Mouse (Mus musculus): ENCODE measurements at regions not wholly inside any gene's neighbourhood (a gene's known extent, or its start where the extent isn't known, plus 50 kb on each side); places are given as distances from the start of the nearest gene placed in this dataset.

GRCm38 (mm10) chr7:61939971-61940705 is 406.2 kb upstream of the Ndn start:
- Histone ChIP-seq H3K4me3 (ENCODE audit: low read length) (0 out of 2 replicates have a peak overlapping the region, but pooled peaks have one; percentile 6), H3K4me2 (ENCODE audit: low read depth, low read length) (peak overlapping the region; percentile 42), H3K27me3 (ENCODE audit: insufficient read depth, low read length) (no peaks in the 10 kb centered on the region), H3K4me1 (ENCODE audit: insufficient read depth, low read length) (no peaks in the 10 kb centered on the region), H3K9me3 (ENCODE audit: low read length) (no peaks in the 10 kb centered on the region), H3K27ac (peak overlapping the region; percentile 83), H3K9ac (replicated peaks; ENCODE audit: low read length) (no peak overlapping the region), H3K36me3 (ENCODE audit: insufficient read depth, low read length) (no peaks in the 10 kb centered on the region)
- ATAC-seq (peak; percentile 99), DNase-seq (ENCODE audit: low spot score) (peak; percentile 88)
- TF ChIP-seq CTCF (IDR thresholded peaks at IDR 0.05; ENCODE audit: low read depth): no peak
- WGBS: 39% methylated on average over 6 of the region's 6 CpGs

GRCm38 (mm10) chr7:61982203-61982932 is 364.0 kb upstream of the Ndn start:
- ATAC-seq (peak; percentile 96), DNase-seq (ENCODE audit: low spot score) (peak; percentile 80)
- 0 out of 2 replicates have a peak overlapping the region, but pooled peaks have one; percentile 20 for H3K27ac ChIP-seq
- H3K9me3 ChIP-seq (ENCODE audit: low read length): no peaks in the 10 kb centered on the region
- no peak overlapping the region for H3K9ac ChIP-seq (replicated peaks; ENCODE audit: low read length)
- no peak for TF ChIP-seq CTCF (IDR thresholded peaks at IDR 0.05; ENCODE audit: low read depth)
- no peaks in the 10 kb centered on the region for H3K27me3 ChIP-seq (ENCODE audit: insufficient read depth, low read length)
- no peaks in the 10 kb centered on the region for H3K36me3 ChIP-seq (ENCODE audit: insufficient read depth, low read length)
- H3K4me2 ChIP-seq (ENCODE audit: low read depth, low read length): peak overlapping the region; percentile 16
- peak overlapping the region; percentile 19; the same call in 1 of the 2 replicates for H3K4me3 ChIP-seq (ENCODE audit: low read length)
- 31% methylated on average over 2 of the region's 2 CpGs for WGBS
- no peaks in the 10 kb centered on the region for H3K4me1 ChIP-seq (ENCODE audit: insufficient read depth, low read length)

DNA sequence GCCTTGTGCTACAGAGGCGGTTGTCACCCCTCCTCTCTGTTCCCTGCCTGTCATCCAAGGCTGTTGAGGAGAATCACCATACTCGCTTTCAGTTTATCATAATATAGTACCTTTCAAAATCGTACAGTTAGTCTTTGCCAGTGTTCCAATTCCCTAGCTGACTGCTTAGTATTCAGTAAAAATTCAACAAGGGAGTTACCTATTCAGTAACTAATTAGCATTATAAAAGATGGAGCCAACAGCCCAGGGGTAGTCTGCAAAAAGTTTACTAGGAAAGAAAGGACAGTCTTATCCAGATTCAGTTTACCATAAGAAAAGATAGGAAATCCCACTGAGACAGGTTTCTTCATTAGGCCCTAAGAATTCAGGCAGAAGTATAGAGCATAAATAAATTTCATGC is 319.7 kb upstream of the Ndn start:
- Histone ChIP-seq H3K27ac (no peak overlapping the region), H3K4me2 (ENCODE audit: low read depth, low read length) (no peak overlapping the region), H3K4me3 (ENCODE audit: low read length) (no peak overlapping the region), H3K36me3 (ENCODE audit: insufficient read depth, low read length) (no peaks in the 10 kb centered on the region), H3K9me3 (ENCODE audit: low read length) (no peaks in the 10 kb centered on the region), H3K9ac (replicated peaks; ENCODE audit: low read length) (no peak overlapping the region), H3K27me3 (ENCODE audit: insufficient read depth, low read length) (no peaks in the 10 kb centered on the region), H3K4me1 (ENCODE audit: insufficient read depth, low read length) (no peaks in the 10 kb centered on the region)
- TF ChIP-seq CTCF (IDR thresholded peaks at IDR 0.05; ENCODE audit: low read depth): no peak
- WGBS: 59% methylated on average over 3 of the region's 3 CpGs
- ATAC-seq (no peak), DNase-seq (ENCODE audit: low spot score) (no peak)

GRCm38 (mm10) chr7:62045743-62046451 is 300.5 kb upstream of the Ndn start:
- Histone ChIP-seq H3K9ac (replicated peaks; ENCODE audit: low read length) (no peak overlapping the region), H3K9me3 (ENCODE audit: low read length) (no peaks in the 10 kb centered on the region), H3K36me3 (ENCODE audit: insufficient read depth, low read length) (no peaks in the 10 kb centered on the region), H3K4me1 (ENCODE audit: insufficient read depth, low read length) (no peaks in the 10 kb centered on the region), H3K27ac (peak overlapping the region; percentile 48; the same call in 1 of the 2 replicates), H3K27me3 (ENCODE audit: insufficient read depth, low read length) (no peaks in the 10 kb centered on the region), H3K4me3 (ENCODE audit: low read length) (no peak overlapping the region), H3K4me2 (ENCODE audit: low read depth, low read length) (0 out of 2 replicates have a peak overlapping the region, but pooled peaks have one; percentile 10)
- ATAC-seq (peak; percentile 94), DNase-seq (ENCODE audit: low spot score) (peak; percentile 73)
- 46% methylated on average over 3 of the region's 3 CpGs for WGBS
- no peak for TF ChIP-seq CTCF (IDR thresholded peaks at IDR 0.05; ENCODE audit: low read depth)

GRCm38 (mm10) chr7:62046452-62046809 is 299.9 kb upstream of the Ndn start:
- H3K4me2 ChIP-seq (ENCODE audit: low read depth, low read length): 0 out of 2 replicates have a peak overlapping the region, but pooled peaks have one; percentile 10
- no peaks in the 10 kb centered on the region for H3K4me1 ChIP-seq (ENCODE audit: insufficient read depth, low read length)
- no peaks in the 10 kb centered on the region for H3K36me3 ChIP-seq (ENCODE audit: insufficient read depth, low read length)
- H3K27me3 ChIP-seq (ENCODE audit: insufficient read depth, low read length): no peaks in the 10 kb centered on the region
- WGBS: 58% methylated on average over 2 of the region's 2 CpGs
- no peak for DNase-seq (ENCODE audit: low spot score)
- ATAC-seq: peak; percentile 84; the same call in 1 of the 2 replicates
- H3K4me3 ChIP-seq (ENCODE audit: low read length): no peak overlapping the region
- TF ChIP-seq CTCF (IDR thresholded peaks at IDR 0.05; ENCODE audit: low read depth): no peak
- no peaks in the 10 kb centered on the region for H3K9me3 ChIP-seq (ENCODE audit: low read length)
- H3K9ac ChIP-seq (replicated peaks; ENCODE audit: low read length): no peak overlapping the region
- peak overlapping the region; percentile 48; the same call in 1 of the 2 replicates for H3K27ac ChIP-seq

DNA sequence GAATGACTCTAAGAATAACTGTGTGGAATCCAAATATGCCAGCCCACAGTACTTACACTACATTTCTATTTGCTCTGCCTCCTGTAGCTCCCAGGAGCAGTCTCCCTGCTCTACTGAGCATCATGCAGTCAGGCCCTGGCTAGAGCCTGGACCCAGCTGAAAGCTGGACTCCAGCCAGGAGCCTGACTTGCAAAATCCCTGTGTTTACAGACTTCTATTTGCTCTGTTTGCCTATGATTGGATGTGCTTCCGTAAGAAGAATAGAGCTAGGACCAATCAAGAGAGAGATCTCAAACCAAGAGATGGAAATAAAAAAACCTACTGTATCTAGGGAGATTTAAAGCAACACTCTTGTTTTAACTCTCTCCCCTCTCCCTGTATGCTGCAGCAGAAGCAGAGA is 267.8 kb upstream of the Ndn start:
- TF ChIP-seq CTCF (IDR thresholded peaks at IDR 0.05; ENCODE audit: low read depth): no peak
- Histone ChIP-seq H3K4me1 (ENCODE audit: insufficient read depth, low read length) (no peaks in the 10 kb centered on the region), H3K4me2 (ENCODE audit: low read depth, low read length) (no peak overlapping the region), H3K27me3 (ENCODE audit: insufficient read depth, low read length) (no peaks in the 10 kb centered on the region), H3K9ac (replicated peaks; ENCODE audit: low read length) (no peak overlapping the region), H3K36me3 (ENCODE audit: insufficient read depth, low read length) (no peaks in the 10 kb centered on the region), H3K4me3 (ENCODE audit: low read length) (no peak overlapping the region), H3K9me3 (ENCODE audit: low read length) (no peaks in the 10 kb centered on the region), H3K27ac (peak overlapping the region; percentile 20; the same call in 1 of the 2 replicates)
- peak; percentile 90 for ATAC-seq
- WGBS: 42% methylated on average over 1 of the region's 1 CpGs
- DNase-seq (ENCODE audit: low spot score): peak; percentile 81

Measured in hindbrain, postnatal 0 days (tissue).